8 mouse cellular contexts compared by ENCODE assay signal in genomic region chr6:30048501-30049353, GRCm38 (mm10). TPM values are rescaled to one million over a fixed set of nuclear protein-coding genes. Genes with fewer than 3 reads are reported as not detected.
A peak's percentile ranks its signal among the peaks of the same experiment; 100 is the strongest.
DNase-seq lines count a peak whose midpoint lies in the region; ATAC-seq and TF ChIP-seq lines count a peak whose summit lies in the region.

No protein-coding gene starts in this region.

- no peak; a peak in 1 of 4 replicates for TF ChIP-seq POLR2A in MEL (IDR thresholded peaks at IDR 0.05; ENCODE audit: control insufficient read depth in 1 of 2, insufficient read depth in 1 of 2, low read depth in 1 of 2, low read length in 2 of 2, poor library complexity in 1 of 2)

- peaks cover 2 to 38% of the 10 kb centered on the region in 2 experiments; a peak in 3 of 4 replicates for H3K36me3 ChIP-seq in MEL (ENCODE audit: control insufficient read depth in 1 of 2, insufficient read depth in 2 of 2, low read length in 2 of 2)
- no peaks in the 10 kb centered on the region for H3K36me3 ChIP-seq in forebrain, embryonic 16.5 days (ENCODE audit: control insufficient read depth, insufficient read depth)
- H3K36me3 ChIP-seq in lung, postnatal 0 days (ENCODE audit: insufficient read depth, low read length): no peaks in the 10 kb centered on the region

- peak; percentile 66 for DNase-seq in MEL (ENCODE audit: low read depth, low spot score)
- DNase-seq in cerebellum, adult 18-20 months: peak; percentile 58 to 66
- DNase-seq in heart, postnatal 36 days: peak; percentile 58 to 67
- peak; percentile 36 to 41 for DNase-seq in layer of hippocampus, adult 2 months (ENCODE audit: low spot score in 2 of 2)
- DNase-seq in lung, postnatal 0 days (ENCODE audit: low spot score): peak; percentile 57
- DNase-seq in ovary, postnatal 14 days (ENCODE audit: low spot score): peak; percentile 37
- peak; percentile 42 to 56 for DNase-seq in thymus, postnatal 10 days (ENCODE audit: low spot score in 2 of 2)

- under 1% methylated on average over 50 of the region's 54 CpGs for WGBS in forebrain, embryonic 16.5 days
- WGBS in lung, postnatal 0 days: under 1% methylated on average over 23 of the region's 54 CpGs

- intact Hi-C loops in heart, postnatal 36 days (cut with DNase I): loop anchor here (2.0 to 5.0 kb wide), 4 partner anchors 64 to 276 kb away; partner anchors contain the start of gene Strip2

- ATAC-seq in forebrain, embryonic 16.5 days: peak; percentile 35
- ATAC-seq in lung, postnatal 0 days: peak; percentile 48

- no peak for TF ChIP-seq EP300 in MEL (IDR thresholded peaks at IDR 0.05; ENCODE audit: low read depth in 1 of 2, low read length in 2 of 2)
- no peak for TF ChIP-seq EP300 in lung, postnatal 0 days (IDR thresholded peaks at IDR 0.05)

- peak in 2 of 3 experiments; percentile 5 to 37; a peak in 2 of 6 replicates for TF ChIP-seq CTCF in MEL (IDR thresholded peaks at IDR 0.05 in 2 of 3, conservative IDR thresholded peaks at IDR 0.05 in 1 of 3; ENCODE audit: control insufficient read depth in 1 of 3, insufficient read depth in 1 of 3, low read depth in 2 of 3, low read length in 3 of 3, poor library complexity in 1 of 3, severe bottlenecking in 1 of 3)
- peak; percentile 39 for TF ChIP-seq CTCF in layer of hippocampus, adult 2 months (conservative IDR thresholded peaks at IDR 0.05)
- peak; percentile 48 for TF ChIP-seq CTCF in lung, postnatal 0 days (IDR thresholded peaks at IDR 0.05)

- peak overlapping the region; percentile 67 to 98 for H3K4me3 ChIP-seq in MEL (ENCODE audit: control insufficient read depth in 1 of 2, insufficient read depth in 1 of 2, low read depth in 2 of 2, low read length in 2 of 2)
- H3K4me3 ChIP-seq in forebrain, embryonic 16.5 days (replicated peaks; ENCODE audit: low read length): peak overlapping the region; percentile 98
- peak overlapping the region; percentile 95 for H3K4me3 ChIP-seq in layer of hippocampus, adult 2 months
- peak overlapping the region; percentile 94 for H3K4me3 ChIP-seq in lung, postnatal 0 days (ENCODE audit: low read depth, low read length)

- peak overlapping the region; percentile 99 for H3K9ac ChIP-seq in MEL (ENCODE audit: control insufficient read depth, low read depth, low read length, poor library complexity, severe bottlenecking)
- H3K9ac ChIP-seq in forebrain, embryonic 16.5 days (replicated peaks; ENCODE audit: low read depth, low read length): peak overlapping the region; percentile 99
- peak overlapping the region; percentile 99 for H3K9ac ChIP-seq in lung, postnatal 0 days (replicated peaks; ENCODE audit: low read depth)

- H3K4me1 ChIP-seq in MEL (ENCODE audit: control insufficient read depth in 1 of 2, insufficient read depth in 2 of 2, low read length in 2 of 2): peaks cover 8 to 20% of the 10 kb centered on the region in 2 experiments; a peak in 3 of 4 replicates
- peaks cover 34% of the 10 kb centered on the region for H3K4me1 ChIP-seq in forebrain, embryonic 16.5 days (replicated peaks; ENCODE audit: control insufficient read depth, insufficient read depth, low read length)
- H3K4me1 ChIP-seq in lung, postnatal 0 days (ENCODE audit: insufficient read depth, low read depth, low read length): no peaks in the 10 kb centered on the region

- H3K79me2 ChIP-seq in MEL (ENCODE audit: control insufficient read depth, insufficient read depth, low read length, poor library complexity): peaks cover 61% of the 10 kb centered on the region

- no peaks in the 10 kb centered on the region for H3K27me3 ChIP-seq in MEL (ENCODE audit: control insufficient read depth in 1 of 2, insufficient read depth in 2 of 2, low read length in 2 of 2)
- no peaks in the 10 kb centered on the region for H3K27me3 ChIP-seq in forebrain, embryonic 16.5 days (replicated peaks; ENCODE audit: control insufficient read depth, insufficient read depth, low read length)
- H3K27me3 ChIP-seq in lung, postnatal 0 days (replicated peaks; ENCODE audit: insufficient read depth, low read length): no peaks in the 10 kb centered on the region

- H3K4me2 ChIP-seq in forebrain, embryonic 16.5 days (ENCODE audit: low read length): peak overlapping the region; percentile 72
- peak overlapping the region; percentile 90 for H3K4me2 ChIP-seq in lung, postnatal 0 days (replicated peaks; ENCODE audit: low read depth, low read length)

- no peaks in the 10 kb centered on the region for H3K9me3 ChIP-seq in MEL (replicated peaks; ENCODE audit: insufficient read depth, low read length)
- H3K9me3 ChIP-seq in forebrain, embryonic 16.5 days (ENCODE audit: control insufficient read depth, low read length): no peaks in the 10 kb centered on the region
- H3K9me3 ChIP-seq in lung, postnatal 0 days (ENCODE audit: low read length): no peaks in the 10 kb centered on the region

- peak overlapping the region; percentile 79 for H3K27ac ChIP-seq in MEL (ENCODE audit: control insufficient read depth, low read depth, low read length)
- H3K27ac ChIP-seq in forebrain, embryonic 16.5 days (ENCODE audit: low read length): peak overlapping the region; percentile 100
- peak overlapping the region; percentile 100 for H3K27ac ChIP-seq in layer of hippocampus, adult 2 months
- peak overlapping the region; percentile 100 for H3K27ac ChIP-seq in lung, postnatal 0 days (ENCODE audit: low read length)

- no peak for TF ChIP-seq RAD21 in MEL (IDR thresholded peaks at IDR 0.05; ENCODE audit: low read depth, low read length)

TF ChIP-seq in MEL, 35 proteins besides CTCF, POLR2A, EP300 and RAD21:
- TF ChIP-seq UBTF (IDR thresholded peaks at IDR 0.05; ENCODE audit: borderline replicate concordance, insufficient read depth, low read depth, low read length) (peak; percentile 25; the same call in 1 of the 2 replicates), POLR2AphosphoS2 (IDR thresholded peaks at IDR 0.05; ENCODE audit: low read length) (no peak), ZNF384 (IDR thresholded peaks at IDR 0.05; ENCODE audit: low read depth, low read length) (peak; percentile 64)

RNA-seq across cellular contexts. Expression of gene Nrf1, which starts 0.9 kb away (rescaled TPM):
- total RNA-seq in MEL (2012; rRNA removed): 60.4 and 65.2 TPM in 2 replicates
- 10 to 100 TPM; 56.5 to 93.7 TPM for polyA plus RNA-seq in MEL (2012; ENCODE audit: insufficient read depth in 1 of 2, insufficient read length in 2 of 2, low read depth in 1 of 2, low replicate concordance in 2 of 2, missing spikeins in 1 of 2)
- polyA plus RNA-seq in forebrain, embryonic 16.5 days (2015; fragmentation: Nextera tagmentation; extraction: Ambion mirVana): 54.6 and 57.4 TPM in 2 replicates
- total RNA-seq in heart, postnatal 36 days (2021): 10 to 100 TPM; 11.8 to 13.9 TPM
- 10 to 100 TPM; 25.9 to 26.0 TPM for total RNA-seq in layer of hippocampus, adult 2 months (2021)
- 22.7 and 24.6 TPM in 2 replicates for polyA plus RNA-seq in lung, postnatal 0 days (2015; fragmentation: Nextera tagmentation; extraction: Ambion mirVana)

Comparison
In these comparisons a context has a peak if more than half of its experiments do, and no peak if none do; other contexts are left out.
1. Peak in every context shown above with its lines: DNase-seq, ATAC-seq, H3K4me3 ChIP-seq and H3K27ac ChIP-seq.